Mouse (Mus musculus) urinary bladder, adult 2 months (tissue): ENCODE results near the gene Spcs3. TPM values are rescaled to one million over a fixed set of nuclear protein-coding genes. Genes with fewer than 3 reads are reported as not detected.

Experiments
- DNase-seq: peaks from one replicate; pipeline ENCODE4 v3.0.0; 2022; ENCODE audit warnings: low spot score
- polyA plus RNA-seq: library from polyadenylated mRNA; depleted of rRNA; stranded (reverse); fragments of >200 nt; gene quantifications from 2 replicates; pipeline ENCODE4 v1.2.3, GENCODE M21; 2012; rRNA removed

Spcs3 gene
- polyA plus RNA-seq, 1 experiment = 24.1 TPM

DNA sequence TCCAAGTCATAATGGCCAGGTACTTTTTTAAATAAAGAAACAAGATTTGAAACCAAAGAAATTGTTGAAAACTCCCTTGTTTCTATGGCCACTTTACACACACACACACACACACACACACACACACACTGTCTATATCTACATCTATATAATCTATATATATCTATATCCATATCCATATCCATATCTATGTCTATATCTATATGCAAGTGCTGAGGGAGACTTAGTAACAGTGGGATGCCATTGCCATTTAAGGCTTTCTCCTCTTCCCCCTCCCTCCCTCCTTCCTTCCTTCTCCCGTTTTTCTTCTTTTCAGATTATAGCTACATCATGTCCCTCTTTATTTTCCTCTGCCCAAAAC, 21.7 kb downstream of the Spcs3 start:
- DNase-seq = no peak

DNA sequence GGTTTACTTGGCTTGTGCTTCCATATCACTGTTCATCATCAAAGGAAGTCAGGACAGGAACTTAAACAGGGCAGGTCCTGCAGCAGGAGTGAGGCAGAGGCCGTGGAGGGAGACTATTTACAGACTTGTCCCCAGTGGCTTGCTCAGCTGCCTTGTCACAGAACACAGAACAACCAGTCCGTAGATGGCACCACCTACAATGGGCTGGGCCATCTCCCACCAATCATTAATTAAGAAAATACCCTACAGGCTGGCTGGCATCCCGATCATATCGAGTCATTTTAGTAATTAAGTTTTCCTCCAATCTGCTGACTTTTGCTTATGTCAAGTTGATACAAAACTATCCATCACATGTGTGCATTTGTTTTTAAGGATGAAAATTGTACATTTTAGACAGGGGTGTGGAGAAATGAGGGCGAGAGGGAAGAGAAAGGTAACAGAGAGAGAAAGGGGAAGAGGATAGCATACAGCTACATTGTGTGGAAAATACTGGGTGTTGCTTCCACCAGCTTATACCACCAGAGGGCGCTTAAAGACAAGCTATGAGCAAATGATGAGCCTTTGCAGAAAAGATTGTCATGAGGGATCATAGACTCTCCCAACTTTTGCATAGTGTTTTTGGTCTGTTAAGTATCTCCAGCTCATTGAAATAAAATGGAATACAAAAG, 22.2 kb downstream of the Spcs3 start:
- no peak for DNase-seq

DNA sequence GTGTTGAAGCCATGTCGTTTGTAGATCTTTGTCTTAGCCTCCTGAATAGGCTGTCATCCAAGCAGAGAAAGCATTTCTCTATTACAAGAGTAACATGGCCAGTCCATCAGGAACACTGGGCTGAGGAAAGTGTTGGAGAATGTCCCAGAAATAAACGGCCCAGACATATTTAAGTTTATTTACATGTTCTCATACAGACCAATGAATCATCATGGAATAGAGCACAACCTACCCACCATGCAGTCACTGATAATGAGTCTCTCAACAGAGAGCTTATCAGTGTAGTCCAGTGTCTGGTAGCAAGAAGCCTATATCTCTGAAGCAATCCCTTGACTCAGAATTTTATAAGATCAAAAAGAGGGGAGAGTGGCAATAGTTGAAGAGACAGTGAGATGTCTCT, 24.7 kb downstream of the Spcs3 start:
- no peak for DNase-seq

DNA sequence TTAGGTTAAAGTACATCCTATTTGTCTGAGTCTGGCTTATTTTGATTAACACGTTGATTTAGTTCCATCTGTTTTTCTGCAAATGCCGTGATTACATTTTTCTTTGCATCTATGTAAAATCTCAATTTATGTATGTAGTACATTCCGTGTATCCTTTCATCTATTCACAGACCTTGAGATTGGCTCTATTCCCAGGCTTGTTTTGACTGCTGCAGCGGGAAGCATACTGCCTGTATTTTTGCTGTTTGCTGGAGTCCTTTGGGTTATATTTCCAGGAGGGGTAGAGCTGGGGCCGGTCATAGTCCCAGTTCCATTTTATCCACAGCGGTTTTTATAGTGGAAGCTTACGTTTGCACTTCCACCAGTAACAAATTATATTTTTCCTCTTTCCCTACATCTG, 26.7 kb downstream of the Spcs3 start:
- no peak for DNase-seq

DNA sequence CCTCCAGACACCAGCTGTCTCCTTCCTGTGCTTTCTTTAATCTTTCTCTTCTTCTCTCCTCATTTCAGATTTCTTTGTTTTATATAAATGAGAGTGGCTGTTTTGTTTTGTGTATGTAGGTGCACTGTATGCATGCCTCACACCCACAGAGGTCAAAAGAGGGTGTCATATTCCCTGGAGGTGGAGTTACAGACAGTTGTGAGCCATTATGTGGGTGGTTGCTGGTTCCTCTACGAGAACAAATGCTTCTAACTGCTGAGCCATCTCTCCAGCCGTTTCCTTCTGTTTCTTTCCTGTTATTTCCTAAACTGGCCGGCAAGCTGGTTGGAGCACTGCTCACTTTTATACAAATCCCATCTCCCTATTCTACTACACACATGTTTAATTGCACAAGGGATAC, 35.9 kb downstream of the Spcs3 start:
- no peak for DNase-seq

DNA sequence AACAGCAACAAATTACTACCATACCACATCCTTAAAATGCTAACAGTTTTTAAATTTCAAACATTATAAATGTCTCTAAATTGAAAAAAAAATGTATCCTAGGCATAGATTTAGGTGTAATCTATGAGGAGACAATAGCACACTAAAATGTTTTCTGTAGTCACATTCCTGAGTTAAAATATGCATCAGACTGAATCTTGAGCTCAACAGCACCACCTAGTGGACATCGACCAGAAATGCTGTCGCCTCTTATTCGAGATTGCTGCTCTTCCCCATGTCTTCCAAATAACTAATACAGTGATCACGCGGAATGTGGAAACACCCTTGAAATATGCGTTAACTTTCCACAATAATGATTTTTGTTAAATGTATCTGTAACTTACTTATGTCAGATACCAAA, 36.7 kb downstream of the Spcs3 start:
- DNase-seq = no peak

DNA sequence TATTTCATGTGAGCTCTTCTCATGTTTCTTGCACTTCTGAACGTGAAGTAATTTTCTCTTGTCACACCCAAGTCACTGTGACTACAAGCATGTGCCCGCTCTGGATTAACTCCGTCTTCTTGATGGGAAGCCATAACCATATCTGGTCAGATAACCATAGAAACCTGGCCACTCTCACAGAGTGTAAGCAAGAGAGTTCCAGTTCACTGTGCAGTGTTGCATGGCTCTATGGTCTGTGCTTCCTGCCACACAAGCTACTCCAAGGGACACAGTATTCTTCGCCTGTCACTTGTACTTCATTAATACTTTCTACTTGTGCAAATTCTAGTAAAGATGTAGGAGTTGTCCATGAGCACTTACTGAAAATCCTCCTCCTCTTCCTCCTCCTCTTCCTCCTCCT, 37.9 kb downstream of the Spcs3 start:
- DNase-seq = no peak

DNA sequence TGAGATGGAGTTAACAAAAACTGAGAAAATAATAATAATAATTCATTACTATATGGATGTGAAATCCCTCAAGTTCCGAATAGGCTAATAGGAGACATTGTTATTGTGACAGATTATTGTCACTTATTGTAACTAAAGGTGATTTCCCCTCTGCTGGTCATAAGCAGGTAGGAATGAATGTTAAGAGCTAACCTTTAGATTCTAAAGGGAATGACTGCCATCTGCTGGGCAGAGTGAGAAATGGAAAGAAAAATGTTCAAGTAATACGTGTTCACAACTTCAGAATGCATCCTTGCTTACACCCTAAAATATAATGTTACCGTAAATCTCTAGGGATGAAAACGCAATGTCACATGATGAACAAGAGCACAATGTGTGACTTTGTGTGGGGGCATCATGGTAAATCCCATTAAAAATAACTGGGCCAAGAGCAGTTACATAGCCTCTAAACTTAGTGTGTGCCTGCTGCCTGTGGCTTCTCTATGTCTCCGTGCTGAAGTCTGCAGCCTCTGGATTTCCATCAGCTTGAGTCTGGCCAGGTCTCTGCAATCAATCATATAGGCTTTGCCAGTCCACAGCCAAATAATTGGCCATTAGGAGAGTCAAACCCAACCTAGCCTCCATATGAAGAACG, 38.6 kb downstream of the Spcs3 start:
- DNase-seq = no peak

DNA sequence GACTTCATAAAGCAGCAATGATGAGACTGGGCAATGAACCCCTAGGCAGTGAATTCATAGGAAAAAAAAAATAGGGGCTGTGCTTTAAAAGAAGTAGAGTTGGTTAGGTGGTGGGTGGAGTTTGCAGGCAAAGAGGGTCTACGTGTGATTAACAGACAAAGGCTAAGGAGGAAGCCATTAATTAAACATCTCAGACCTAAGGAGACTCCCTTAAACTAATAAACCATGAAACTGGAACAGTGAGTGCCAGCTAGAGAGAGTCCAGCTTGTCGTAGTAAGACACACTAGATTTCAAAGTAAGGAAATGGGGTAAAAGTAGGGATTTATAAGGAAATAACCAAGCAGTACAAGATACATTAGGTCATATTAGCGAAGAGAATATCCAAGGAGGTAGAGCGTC, 41.4 kb downstream of the Spcs3 start:
- DNase-seq = no peak

DNA sequence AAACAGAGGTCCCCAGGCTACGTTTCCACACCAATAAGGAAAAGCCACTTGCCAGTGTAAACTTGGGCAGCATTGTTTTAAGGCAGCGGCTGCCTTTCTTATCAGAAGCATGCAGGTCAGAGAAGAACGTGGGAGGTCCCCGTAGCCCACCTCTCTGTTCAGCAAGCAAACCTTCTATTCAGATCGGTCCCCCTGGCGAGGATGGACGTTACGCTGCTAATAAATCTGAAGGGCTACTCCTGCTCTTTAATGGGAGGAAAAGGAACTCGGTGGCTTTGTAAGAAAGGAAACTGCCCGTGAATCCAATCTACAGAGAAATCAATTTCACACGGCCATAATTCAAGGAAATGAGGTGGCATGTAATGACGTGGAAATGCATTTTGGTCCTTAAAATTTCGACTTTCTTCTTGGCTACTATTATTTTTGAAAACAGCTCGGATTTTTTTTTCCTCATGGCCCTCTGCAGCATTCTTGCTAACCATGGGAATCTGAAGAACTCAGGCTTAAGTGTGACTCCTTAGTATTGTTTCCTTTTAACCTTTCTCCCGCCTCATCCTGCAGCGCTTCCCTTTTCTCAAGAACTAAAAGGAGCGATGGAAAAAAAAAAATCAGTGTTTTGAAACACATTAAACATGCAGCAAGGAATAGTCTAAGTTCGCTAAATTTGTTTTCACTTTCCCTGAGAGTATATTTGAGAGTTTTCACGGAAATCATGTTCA, 43.1 kb downstream of the Spcs3 start:
- DNase-seq = no peak

Other genes starting within 250 kb of the Spcs3 start
- 0.69 and 1.0 TPM in 2 replicates for gene Asb5, start 418 bp downstream of the Spcs3 start, polyA plus RNA-seq
- gene Spata4, start 70.8 kb upstream of the Spcs3 start, polyA plus RNA-seq = not detected in 2 replicates